ENCODE assay signal across 20 mouse cellular contexts in genomic region chr16:21857126-21857644, GRCm38 (mm10).
DNase-seq lines count a peak whose midpoint lies in the region; ATAC-seq lines count a peak whose summit lies in the region.
"Had no signal": no experiment of that assay in that cellular context is flagged by ENCODE, and none has a peak within 500 bp of the region (broad histone marks: within the 10 kb centered on the region; RNA-seq: fewer than 3 reads in every experiment).

No protein-coding gene starts in this region.

- H3K27me3 ChIP-seq in midbrain, embryonic 12.5 days, result no peaks in the 10 kb centered on the region
- H3K27me3 ChIP-seq in midbrain, embryonic 14.5 days (ENCODE audit: control insufficient read depth, insufficient read depth, low read length), result no peaks in the 10 kb centered on the region
- H3K27me3 ChIP-seq in midbrain, embryonic 13.5 days, result no peaks in the 10 kb centered on the region
- H3K27me3 ChIP-seq: embryonic facial prominence, embryonic 13.5 days; forebrain, embryonic 13.5 days; liver, embryonic 13.5 days had no signal

- 36% methylated on average over 4 of the region's 4 CpGs for WGBS in midbrain, embryonic 12.5 days
- WGBS in midbrain, embryonic 14.5 days, result 21% methylated on average over 4 of the region's 4 CpGs
- WGBS in midbrain, embryonic 13.5 days, result 24% methylated on average over 4 of the region's 4 CpGs

- DNase-seq in heart, adult 11 months, result peak; percentile 73
- DNase-seq in heart, postnatal 25 days (ENCODE audit: low spot score), result no peak
- no peak for DNase-seq in midbrain, embryonic 14.5 days
- no peak for DNase-seq in ovary, adult 18-20 months (ENCODE audit: low spot score)
- DNase-seq: adrenal gland, adult 8-10 months; cerebellum, adult 11-12 months; gastrocnemius, postnatal 14 days; heart, postnatal 36 days; kidney, adult 18-20 months; kidney, postnatal 14 days; layer of hippocampus, adult 9-11 months; liver, embryonic 13.5 days; thymus, postnatal 25 days had no signal

- no peak for ATAC-seq in midbrain, embryonic 12.5 days (ENCODE audit: low FRiP score, low read depth)
- ATAC-seq in midbrain, embryonic 14.5 days (ENCODE audit: low FRiP score, low TSS enrichment), result no peak
- peak; percentile 18; the same call in 1 of the 2 replicates for ATAC-seq in midbrain, embryonic 13.5 days
- no peak for ATAC-seq in erythroblast, adult 5-6 weeks (replicated peaks; ENCODE audit: low FRiP score, poor library complexity, severe bottlenecking)
- ATAC-seq: forebrain, embryonic 13.5 days; lung, postnatal 0 days had no signal

- no peak overlapping the region for H3K9ac ChIP-seq in midbrain, embryonic 12.5 days (replicated peaks)
- no peak overlapping the region for H3K9ac ChIP-seq in midbrain, embryonic 14.5 days (replicated peaks; ENCODE audit: low read length)
- no peak overlapping the region for H3K9ac ChIP-seq in midbrain, embryonic 13.5 days (replicated peaks)
- H3K9ac ChIP-seq: embryonic facial prominence, embryonic 13.5 days; forebrain, embryonic 13.5 days; liver, embryonic 13.5 days had no signal

- H3K4me2 ChIP-seq in midbrain, embryonic 12.5 days (replicated peaks), result no peak overlapping the region
- no peak overlapping the region for H3K4me2 ChIP-seq in midbrain, embryonic 14.5 days (ENCODE audit: low read length)
- H3K4me2 ChIP-seq in midbrain, embryonic 13.5 days (replicated peaks), result no peak overlapping the region
- H3K4me2 ChIP-seq: embryonic facial prominence, embryonic 13.5 days; forebrain, embryonic 13.5 days; heart, embryonic 11.5 days; liver, embryonic 13.5 days had no signal

- H3K9me3 ChIP-seq in midbrain, embryonic 12.5 days, result 0 out of 2 replicates have a peak, but pooled peaks cover under 1% of the 10 kb centered on the region
- no peaks in the 10 kb centered on the region for H3K9me3 ChIP-seq in midbrain, embryonic 14.5 days (ENCODE audit: control insufficient read depth, low read length)
- H3K9me3 ChIP-seq in midbrain, embryonic 13.5 days, result 0 out of 2 replicates have a peak, but pooled peaks cover under 1% of the 10 kb centered on the region
- H3K9me3 ChIP-seq: embryonic facial prominence, embryonic 13.5 days; forebrain, embryonic 13.5 days; liver, embryonic 13.5 days had no signal

- H3K36me3 ChIP-seq in midbrain, embryonic 12.5 days, result no peaks in the 10 kb centered on the region
- no peaks in the 10 kb centered on the region for H3K36me3 ChIP-seq in midbrain, embryonic 14.5 days (ENCODE audit: control insufficient read depth, insufficient read depth, low read length)
- H3K36me3 ChIP-seq in midbrain, embryonic 13.5 days, result no peaks in the 10 kb centered on the region
- H3K36me3 ChIP-seq: embryonic facial prominence, embryonic 13.5 days; liver, embryonic 13.5 days had no signal

- intact Hi-C loops in heart, postnatal 25 days (cut with DNase I), result no loop called here

- H3K4me3 ChIP-seq in midbrain, embryonic 12.5 days, result no peak overlapping the region
- no peak overlapping the region for H3K4me3 ChIP-seq in midbrain, embryonic 14.5 days (replicated peaks; ENCODE audit: low read depth, low read length)
- H3K4me3 ChIP-seq in midbrain, embryonic 13.5 days (replicated peaks), result no peak overlapping the region
- H3K4me3 ChIP-seq: embryonic facial prominence, embryonic 13.5 days; forebrain, embryonic 13.5 days; liver, embryonic 13.5 days had no signal

- H3K4me1 ChIP-seq in midbrain, embryonic 12.5 days, result peaks cover 65% of the 10 kb centered on the region
- H3K4me1 ChIP-seq in midbrain, embryonic 14.5 days (ENCODE audit: control insufficient read depth, insufficient read depth, low read length), result peaks cover 60% of the 10 kb centered on the region
- peaks cover 71% of the 10 kb centered on the region for H3K4me1 ChIP-seq in midbrain, embryonic 13.5 days (replicated peaks)

- H3K27ac ChIP-seq in midbrain, embryonic 12.5 days (replicated peaks), result peak overlapping the region; percentile 7; the same call in 1 of the 2 replicates
- H3K27ac ChIP-seq in midbrain, embryonic 14.5 days (replicated peaks; ENCODE audit: low read depth, low read length), result no peak overlapping the region
- 0 out of 2 replicates have a peak overlapping the region, but pooled peaks have one; percentile 40 for H3K27ac ChIP-seq in midbrain, embryonic 13.5 days
- H3K27ac ChIP-seq: embryonic facial prominence, embryonic 13.5 days; forebrain, embryonic 13.5 days; liver, embryonic 13.5 days had no signal
